Mouse (Mus musculus): Measurements from ENCODE around the gene Ndrg4. TPM values are rescaled to one million over a fixed set of nuclear protein-coding genes. Genes with fewer than 3 reads are reported as not detected.
"Not testable (repeated sequence)": the region's sequence is repeated elsewhere in the genome, so short reads cannot be mapped to it uniquely, and the experiment has no call there.

The Ndrg4 gene
- total RNA-seq (2015), result not detected in 2 replicates
- total RNA-seq (2017), result not detected in 2 replicates

- ATAC-seq (ENCODE audit: poor library complexity, severe bottlenecking), result no peak
These were observed at the start of gene Ndrg4 for GRCm38 (mm10) chr8:95676631-95677030. TSS of gene Ndrg4 (plus strand) at chr8:95676980.

- no peak for ATAC-seq (ENCODE audit: poor library complexity, severe bottlenecking)
These were observed 43.9 kb upstream of the Ndrg4 start for GRCm38 (mm10) chr8:95632840-95633239.

- ATAC-seq (ENCODE audit: poor library complexity, severe bottlenecking), result peak; percentile 99
These were observed 43.3 kb upstream of the Ndrg4 start, which contains the start of gene Gins3 for GRCm38 (mm10) chr8:95633262-95634062. TSS of gene Gins3 (plus strand) at chr8:95633453.

- no peak for ATAC-seq (ENCODE audit: poor library complexity, severe bottlenecking)
These were observed 42.8 kb upstream of the Ndrg4 start for GRCm38 (mm10) chr8:95634063-95634340.

- no peak for ATAC-seq (ENCODE audit: poor library complexity, severe bottlenecking)
These were observed 31.8 kb upstream of the Ndrg4 start for GRCm38 (mm10) chr8:95644942-95645341.

- ATAC-seq (ENCODE audit: poor library complexity, severe bottlenecking), result no peak
These were observed 28.5 kb upstream of the Ndrg4 start for GRCm38 (mm10) chr8:95648251-95648650.

- ATAC-seq (ENCODE audit: poor library complexity, severe bottlenecking), result no peak
These were observed 23.4 kb upstream of the Ndrg4 start for GRCm38 (mm10) chr8:95653351-95653750.

GRCm38 (mm10) chr8:95655831-95656230, 20.9 kb upstream of the Ndrg4 start:
- ATAC-seq (ENCODE audit: poor library complexity, severe bottlenecking), result no peak

- ATAC-seq (ENCODE audit: poor library complexity, severe bottlenecking), result no peak
These were observed 20.3 kb upstream of the Ndrg4 start for GRCm38 (mm10) chr8:95656316-95657002.

- ATAC-seq (ENCODE audit: poor library complexity, severe bottlenecking), result no peak
These were observed 19.3 kb upstream of the Ndrg4 start for GRCm38 (mm10) chr8:95657523-95657922.

GRCm38 (mm10) chr8:95660334-95660882, 16.4 kb upstream of the Ndrg4 start:
- no peak for ATAC-seq (ENCODE audit: poor library complexity, severe bottlenecking)

GRCm38 (mm10) chr8:95661085-95661484, 15.7 kb upstream of the Ndrg4 start:
- no peak for ATAC-seq (ENCODE audit: poor library complexity, severe bottlenecking)

- ATAC-seq (ENCODE audit: poor library complexity, severe bottlenecking), result no peak
These were observed 15.2 kb upstream of the Ndrg4 start for GRCm38 (mm10) chr8:95661575-95661974.

- peak; percentile 62; the same call in 1 of the 2 replicates for ATAC-seq (ENCODE audit: poor library complexity, severe bottlenecking)
These were observed 13.7 kb upstream of the Ndrg4 start for GRCm38 (mm10) chr8:95662885-95663598.

- no peak for ATAC-seq (ENCODE audit: poor library complexity, severe bottlenecking)
These were observed 13.2 kb upstream of the Ndrg4 start for GRCm38 (mm10) chr8:95663599-95663949.

- not testable (repeated sequence) for ATAC-seq (ENCODE audit: poor library complexity, severe bottlenecking)
These were observed 10.8 kb upstream of the Ndrg4 start for GRCm38 (mm10) chr8:95665813-95666452.

- no peak for ATAC-seq (ENCODE audit: poor library complexity, severe bottlenecking)
These were observed 8.4 kb upstream of the Ndrg4 start for GRCm38 (mm10) chr8:95668163-95668958.

GRCm38 (mm10) chr8:95669967-95670366, 6.8 kb upstream of the Ndrg4 start:
- ATAC-seq (ENCODE audit: poor library complexity, severe bottlenecking), result no peak

- ATAC-seq (ENCODE audit: poor library complexity, severe bottlenecking), result no peak
These were observed 4.9 kb upstream of the Ndrg4 start for GRCm38 (mm10) chr8:95671861-95672260.

- ATAC-seq (ENCODE audit: poor library complexity, severe bottlenecking), result no peak
These were observed 4.0 kb upstream of the Ndrg4 start for GRCm38 (mm10) chr8:95672811-95673210.

All from megakaryocyte, adult 5-6 weeks (primary cell).